Mouse (Mus musculus) 416B (cell line): ENCODE measurements around the gene Cacna1e.
A peak's percentile ranks its signal among the peaks of the same experiment; 100 is the strongest.

Experiments
- DNase-seq: peaks from one replicate; pipeline ENCODE4 v3.0.0; 2011; ENCODE audit warnings: low read depth

Gene Cacna1e

GRCm38 (mm10) chr1:154784862-154785261 is 99.4 kb downstream of the Cacna1e start:
- no peak for DNase-seq

- no peak for DNase-seq
Measured at GRCm38 (mm10) chr1:154783521-154783920, 100.8 kb downstream of the Cacna1e start.

GRCm38 (mm10) chr1:154779908-154780514 is 104.3 kb downstream of the Cacna1e start:
- DNase-seq, result no peak

GRCm38 (mm10) chr1:154776344-154776743 is 108.0 kb downstream of the Cacna1e start:
- DNase-seq, result no peak

GRCm38 (mm10) chr1:154774468-154774867 is 109.8 kb downstream of the Cacna1e start:
- no peak for DNase-seq

GRCm38 (mm10) chr1:154771111-154771510 is 113.2 kb downstream of the Cacna1e start:
- DNase-seq, result no peak

GRCm38 (mm10) chr1:154770542-154770941 is 113.8 kb downstream of the Cacna1e start:
- DNase-seq, result no peak

- no peak for DNase-seq
Measured at GRCm38 (mm10) chr1:154763132-154763531, 121.2 kb downstream of the Cacna1e start.

GRCm38 (mm10) chr1:154752081-154752480 is 132.2 kb downstream of the Cacna1e start:
- DNase-seq, result no peak

- no peak for DNase-seq
Measured at GRCm38 (mm10) chr1:154748531-154748930, 135.8 kb downstream of the Cacna1e start.

- no peak for DNase-seq
Measured at GRCm38 (mm10) chr1:154745241-154745640, 139.1 kb downstream of the Cacna1e start.

GRCm38 (mm10) chr1:154730411-154730961 is 153.8 kb downstream of the Cacna1e start:
- DNase-seq, result no peak

GRCm38 (mm10) chr1:154729269-154729980 is 154.9 kb downstream of the Cacna1e start:
- DNase-seq, result peak; percentile 72

GRCm38 (mm10) chr1:154728682-154729081 is 155.6 kb downstream of the Cacna1e start:
- DNase-seq, result no peak

- DNase-seq, result no peak
Measured at GRCm38 (mm10) chr1:154727696-154728095, 156.6 kb downstream of the Cacna1e start.

GRCm38 (mm10) chr1:154726361-154727161 is 157.7 kb downstream of the Cacna1e start:
- DNase-seq, result no peak

- no peak for DNase-seq
Measured at GRCm38 (mm10) chr1:154725356-154726320, 158.7 kb downstream of the Cacna1e start.

GRCm38 (mm10) chr1:154723537-154724286 is 160.6 kb downstream of the Cacna1e start:
- no peak for DNase-seq

GRCm38 (mm10) chr1:154723078-154723477 is 161.2 kb downstream of the Cacna1e start:
- DNase-seq, result no peak

- no peak for DNase-seq
Measured at GRCm38 (mm10) chr1:154715596-154715995, 168.7 kb downstream of the Cacna1e start.

GRCm38 (mm10) chr1:154712747-154713146 is 171.6 kb downstream of the Cacna1e start:
- DNase-seq, result no peak
